Mouse (Mus musculus): ENCODE results near the gene Defb43. TPM values are rescaled to one million over a fixed set of nuclear protein-coding genes. Genes with fewer than 3 reads are reported as not detected.

Gene Defb43
- total and polyA plus RNA-seq, 3 experiments = not detected

- no peak within 1 kb of the TSS for H3K4me3 ChIP-seq
- intact Hi-C loops (cut with DNase I) = no loop called here
- no peaks in the 10 kb centered on the region for H3K4me1 ChIP-seq (ENCODE audit: control insufficient read depth, insufficient read depth, low read length)
- H3K79me2 ChIP-seq (replicated peaks; ENCODE audit: control insufficient read depth, insufficient read depth, low read length) = no peaks in the 10 kb centered on the region
- no peaks in the 10 kb centered on the region for H3K36me3 ChIP-seq (ENCODE audit: control insufficient read depth, insufficient read depth, low read length)
- TF ChIP-seq CTCF (IDR thresholded peaks at IDR 0.05) (no peak), POLR2A (IDR thresholded peaks at IDR 0.05; ENCODE audit: insufficient read depth, low read depth, low read length) (no peak), EP300 (IDR thresholded peaks at IDR 0.05; ENCODE audit: insufficient read depth, low read depth, low read length) (no peak)
- H3K27ac ChIP-seq = no peak within 1 kb of the TSS
- 64% methylated on average over 1 of the region's 1 CpGs for WGBS
- H3K9ac ChIP-seq (ENCODE audit: low read depth, low read length) = no peak within 1 kb of the TSS
- no peak for DNase-seq
- no peaks in the 10 kb centered on the region for H3K27me3 ChIP-seq (ENCODE audit: control insufficient read depth, insufficient read depth, low read length)
Observed at GRCm38 (mm10) chr14:62984410-62984809, 27.2 kb upstream of the Defb43 start, which contains the start of gene Defb48. Gene Defb48, minus strand, starts transcription at chr14:62984510.

GRCm38 (mm10) chr14:62991271-62991670 is 20.3 kb upstream of the Defb43 start:
- no peaks in the 10 kb centered on the region for H3K27me3 ChIP-seq (ENCODE audit: control insufficient read depth, insufficient read depth, low read length)
- TF ChIP-seq EP300 (IDR thresholded peaks at IDR 0.05; ENCODE audit: insufficient read depth, low read depth, low read length) (no peak), CTCF (IDR thresholded peaks at IDR 0.05) (no peak), POLR2A (IDR thresholded peaks at IDR 0.05; ENCODE audit: insufficient read depth, low read depth, low read length) (no peak)
- no peak overlapping the region for H3K9ac ChIP-seq (ENCODE audit: low read depth, low read length)
- no peak overlapping the region for H3K27ac ChIP-seq
- no peak overlapping the region for H3K4me3 ChIP-seq
- no peak for DNase-seq
- H3K79me2 ChIP-seq (replicated peaks; ENCODE audit: control insufficient read depth, insufficient read depth, low read length) = no peaks in the 10 kb centered on the region
- H3K36me3 ChIP-seq (ENCODE audit: control insufficient read depth, insufficient read depth, low read length) = no peaks in the 10 kb centered on the region
- WGBS = 46% methylated on average over 3 of the region's 3 CpGs
- intact Hi-C loops (cut with DNase I) = no loop called here
- H3K4me1 ChIP-seq (ENCODE audit: control insufficient read depth, insufficient read depth, low read length) = no peaks in the 10 kb centered on the region

- intact Hi-C loops (cut with DNase I) = no loop called here
- TF ChIP-seq CTCF (IDR thresholded peaks at IDR 0.05) (no peak), POLR2A (IDR thresholded peaks at IDR 0.05; ENCODE audit: insufficient read depth, low read depth, low read length) (no peak), EP300 (IDR thresholded peaks at IDR 0.05; ENCODE audit: insufficient read depth, low read depth, low read length) (no peak)
- WGBS = 64% methylated on average over 7 of the region's 7 CpGs
Observed at GRCm38 (mm10) chr14:62991849-62992510, 19.6 kb upstream of the Defb43 start.

GRCm38 (mm10) chr14:62997777-62998176 is 13.8 kb upstream of the Defb43 start, which contains the start of gene Defb47:
Gene Defb47, plus strand, starts transcription at chr14:62998077.
- no peak for TF ChIP-seq CTCF (IDR thresholded peaks at IDR 0.05)
- no peak for TF ChIP-seq EP300 (IDR thresholded peaks at IDR 0.05; ENCODE audit: insufficient read depth, low read depth, low read length)
- TF ChIP-seq POLR2A (IDR thresholded peaks at IDR 0.05; ENCODE audit: insufficient read depth, low read depth, low read length) = no peak
- 74% methylated on average over 8 of the region's 8 CpGs for WGBS
- Histone ChIP-seq H3K79me2 (replicated peaks; ENCODE audit: control insufficient read depth, insufficient read depth, low read length) (no peaks in the 10 kb centered on the region), H3K36me3 (ENCODE audit: control insufficient read depth, insufficient read depth, low read length) (no peaks in the 10 kb centered on the region), H3K4me3 (no peak within 1 kb of the TSS), H3K27ac (no peak within 1 kb of the TSS), H3K4me1 (ENCODE audit: control insufficient read depth, insufficient read depth, low read length) (no peaks in the 10 kb centered on the region), H3K27me3 (ENCODE audit: control insufficient read depth, insufficient read depth, low read length) (no peaks in the 10 kb centered on the region), H3K9ac (ENCODE audit: low read depth, low read length) (no peak within 1 kb of the TSS)
- DNase-seq = no peak
- intact Hi-C loops (cut with DNase I) = no loop called here

More at GRCm38 (mm10) chr14:62991849-62992510, 19.6 kb upstream of the Defb43 start:
- Histone ChIP-seq H3K9ac (ENCODE audit: low read depth, low read length) (no peak overlapping the region), H3K79me2 (replicated peaks; ENCODE audit: control insufficient read depth, insufficient read depth, low read length) (no peaks in the 10 kb centered on the region), H3K36me3 (ENCODE audit: control insufficient read depth, insufficient read depth, low read length) (no peaks in the 10 kb centered on the region), H3K27me3 (ENCODE audit: control insufficient read depth, insufficient read depth, low read length) (no peaks in the 10 kb centered on the region), H3K4me3 (no peak overlapping the region), H3K27ac (no peak overlapping the region), H3K4me1 (ENCODE audit: control insufficient read depth, insufficient read depth, low read length) (no peaks in the 10 kb centered on the region)
- no peak for DNase-seq

GRCm38 (mm10) chr14:62998977-62999376 is 12.6 kb upstream of the Defb43 start:
- H3K36me3 ChIP-seq (ENCODE audit: control insufficient read depth, insufficient read depth, low read length) = no peaks in the 10 kb centered on the region
- H3K4me3 ChIP-seq = no peak overlapping the region
- no peak overlapping the region for H3K9ac ChIP-seq (ENCODE audit: low read depth, low read length)
- intact Hi-C loops (cut with DNase I) = no loop called here
- TF ChIP-seq CTCF (IDR thresholded peaks at IDR 0.05) = no peak
- TF ChIP-seq POLR2A (IDR thresholded peaks at IDR 0.05; ENCODE audit: insufficient read depth, low read depth, low read length) = no peak
- TF ChIP-seq EP300 (IDR thresholded peaks at IDR 0.05; ENCODE audit: insufficient read depth, low read depth, low read length) = no peak
- WGBS = 79% methylated on average over 4 of the region's 4 CpGs
- H3K79me2 ChIP-seq (replicated peaks; ENCODE audit: control insufficient read depth, insufficient read depth, low read length) = no peaks in the 10 kb centered on the region
- DNase-seq = no peak
- no peaks in the 10 kb centered on the region for H3K27me3 ChIP-seq (ENCODE audit: control insufficient read depth, insufficient read depth, low read length)
- H3K27ac ChIP-seq = no peak overlapping the region
- H3K4me1 ChIP-seq (ENCODE audit: control insufficient read depth, insufficient read depth, low read length) = no peaks in the 10 kb centered on the region

GRCm38 (mm10) chr14:63002588-63002987 is 9.0 kb upstream of the Defb43 start:
- WGBS = 33% methylated on average over 2 of the region's 2 CpGs
- Histone ChIP-seq H3K9ac (ENCODE audit: low read depth, low read length) (no peak overlapping the region), H3K79me2 (replicated peaks; ENCODE audit: control insufficient read depth, insufficient read depth, low read length) (no peaks in the 10 kb centered on the region), H3K36me3 (ENCODE audit: control insufficient read depth, insufficient read depth, low read length) (no peaks in the 10 kb centered on the region), H3K4me1 (ENCODE audit: control insufficient read depth, insufficient read depth, low read length) (no peaks in the 10 kb centered on the region), H3K27ac (no peak overlapping the region), H3K27me3 (ENCODE audit: control insufficient read depth, insufficient read depth, low read length) (no peaks in the 10 kb centered on the region), H3K4me3 (no peak overlapping the region)
- no peak for DNase-seq
- TF ChIP-seq EP300 (IDR thresholded peaks at IDR 0.05; ENCODE audit: insufficient read depth, low read depth, low read length) (no peak), CTCF (IDR thresholded peaks at IDR 0.05) (no peak), POLR2A (IDR thresholded peaks at IDR 0.05; ENCODE audit: insufficient read depth, low read depth, low read length) (no peak)
- intact Hi-C loops (cut with DNase I) = no loop called here
